Mouse (Mus musculus): ENCODE results near the gene Tmem115. TPM values are rescaled to one million over a fixed set of nuclear protein-coding genes. Genes with fewer than 3 reads are reported as not detected.
"Not testable (repeated sequence)": the region's sequence is repeated elsewhere in the genome, so short reads cannot be mapped to it uniquely, and the experiment has no call there.

The Tmem115 gene
- polyA plus RNA-seq, 1 experiment from 2014 or later: 15.7 TPM

GRCm38 (mm10) chr9:107571534-107572326, 38.0 kb downstream of the Tmem115 start:
- TF ChIP-seq EP300 (IDR thresholded peaks at IDR 0.05; ENCODE audit: low read depth) (peak; percentile 20; the same call in 1 of the 2 replicates), CTCF (IDR thresholded peaks at IDR 0.05; ENCODE audit: low read depth) (no peak)
- no peak for ATAC-seq
- Histone ChIP-seq H3K4me3 (ENCODE audit: low read depth, low read length) (peak overlapping the region; percentile 94), H3K9me3 (ENCODE audit: low read length) (no peaks in the 10 kb centered on the region), H3K4me1 (ENCODE audit: insufficient read depth) (peaks cover 56% of the 10 kb centered on the region), H3K9ac (replicated peaks) (peak overlapping the region; percentile 86), H3K36me3 (replicated peaks; ENCODE audit: insufficient read depth, low read length) (peaks cover 7% of the 10 kb centered on the region), H3K27me3 (ENCODE audit: insufficient read depth, low read length) (no peaks in the 10 kb centered on the region), H3K27ac (ENCODE audit: low read depth) (peak overlapping the region; percentile 87), H3K4me2 (ENCODE audit: low read depth, low read length) (peak overlapping the region; percentile 90)
- no peak for DNase-seq
- 78% methylated on average over 22 of the region's 22 CpGs for WGBS (ENCODE audit: insufficient replicate concordance)

GRCm38 (mm10) chr9:107572327-107572662, 38.5 kb downstream of the Tmem115 start:
- ATAC-seq (no peak), DNase-seq (no peak)
- no peak overlapping the region for H3K4me3 ChIP-seq (ENCODE audit: low read depth, low read length)
- H3K4me2 ChIP-seq (ENCODE audit: low read depth, low read length): peak overlapping the region; percentile 90; the same call in 1 of the 2 replicates
- peaks cover 7% of the 10 kb centered on the region for H3K36me3 ChIP-seq (replicated peaks; ENCODE audit: insufficient read depth, low read length)
- H3K27ac ChIP-seq (ENCODE audit: low read depth): peak overlapping the region; percentile 87
- H3K9me3 ChIP-seq (ENCODE audit: low read length): no peaks in the 10 kb centered on the region
- H3K9ac ChIP-seq (replicated peaks): 0 out of 2 replicates have a peak overlapping the region, but pooled peaks have one; percentile 9
- no peak for TF ChIP-seq CTCF (IDR thresholded peaks at IDR 0.05; ENCODE audit: low read depth)
- TF ChIP-seq EP300 (IDR thresholded peaks at IDR 0.05; ENCODE audit: low read depth): no peak
- H3K4me1 ChIP-seq (ENCODE audit: insufficient read depth): peaks cover 57% of the 10 kb centered on the region
- H3K27me3 ChIP-seq (ENCODE audit: insufficient read depth, low read length): no peaks in the 10 kb centered on the region
- WGBS (ENCODE audit: insufficient replicate concordance): 91% methylated on average over 2 of the region's 2 CpGs

GRCm38 (mm10) chr9:107573774-107574173, 40.0 kb downstream of the Tmem115 start:
- not testable (repeated sequence) for H3K9ac ChIP-seq (replicated peaks); H3K27me3 ChIP-seq (ENCODE audit: insufficient read depth, low read length); ATAC-seq; H3K27ac ChIP-seq (ENCODE audit: low read depth); H3K4me3 ChIP-seq (ENCODE audit: low read depth, low read length); H3K9me3 ChIP-seq (ENCODE audit: low read length); DNase-seq; H3K4me2 ChIP-seq (ENCODE audit: low read depth, low read length); H3K36me3 ChIP-seq (replicated peaks; ENCODE audit: insufficient read depth, low read length)
- WGBS (ENCODE audit: insufficient replicate concordance): 77% methylated on average over 6 of the region's 6 CpGs
- peaks cover 50% of the 10 kb centered on the region for H3K4me1 ChIP-seq (ENCODE audit: insufficient read depth)
- TF ChIP-seq CTCF (IDR thresholded peaks at IDR 0.05; ENCODE audit: low read depth): peak; percentile 42

GRCm38 (mm10) chr9:107575579-107576356, 42.0 kb downstream of the Tmem115 start:
- Histone ChIP-seq H3K36me3 (replicated peaks; ENCODE audit: insufficient read depth, low read length) (peaks cover 12% of the 10 kb centered on the region), H3K9ac (replicated peaks) (no peak overlapping the region), H3K9me3 (ENCODE audit: low read length) (no peaks in the 10 kb centered on the region), H3K4me2 (ENCODE audit: low read depth, low read length) (no peak overlapping the region), H3K27ac (ENCODE audit: low read depth) (peak overlapping the region; percentile 87), H3K27me3 (ENCODE audit: insufficient read depth, low read length) (no peaks in the 10 kb centered on the region), H3K4me3 (ENCODE audit: low read depth, low read length) (no peak overlapping the region), H3K4me1 (ENCODE audit: insufficient read depth) (peaks cover 43% of the 10 kb centered on the region)
- ATAC-seq: peak; percentile 66
- 76% methylated on average over 14 of the region's 14 CpGs for WGBS (ENCODE audit: insufficient replicate concordance)
- DNase-seq: peak; percentile 52
- TF ChIP-seq EP300 (IDR thresholded peaks at IDR 0.05; ENCODE audit: low read depth) (no peak; the same call in 1 of the 2 replicates), CTCF (IDR thresholded peaks at IDR 0.05; ENCODE audit: low read depth) (no peak)

- H3K36me3 ChIP-seq (replicated peaks; ENCODE audit: insufficient read depth, low read length): peaks cover 12% of the 10 kb centered on the region
- peak within 1 kb of the TSS; percentile 72 for H3K4me2 ChIP-seq (ENCODE audit: low read depth, low read length)
- WGBS (ENCODE audit: insufficient replicate concordance): 26% methylated on average over 16 of the region's 16 CpGs
- H3K9me3 ChIP-seq (ENCODE audit: low read length): no peaks in the 10 kb centered on the region
- DNase-seq: peak; percentile 92
- peak; percentile 73 for ATAC-seq
- peak within 1 kb of the TSS; percentile 71 for H3K9ac ChIP-seq (replicated peaks)
- peak within 1 kb of the TSS; percentile 48 for H3K4me3 ChIP-seq (ENCODE audit: low read depth, low read length)
- TF ChIP-seq CTCF (IDR thresholded peaks at IDR 0.05; ENCODE audit: low read depth) (no peak), EP300 (IDR thresholded peaks at IDR 0.05; ENCODE audit: low read depth) (no peak)
- H3K27ac ChIP-seq (ENCODE audit: low read depth): peak within 1 kb of the TSS; percentile 87
- peaks cover 41% of the 10 kb centered on the region for H3K4me1 ChIP-seq (ENCODE audit: insufficient read depth)
- H3K27me3 ChIP-seq (ENCODE audit: insufficient read depth, low read length): no peaks in the 10 kb centered on the region
These were observed 42.8 kb downstream of the Tmem115 start, which contains the start of gene Hyal1 for GRCm38 (mm10) chr9:107576357-107577107. Hyal1 (plus strand) TSS chr9:107576927.
